Mouse (Mus musculus): ENCODE data around the gene Zfp661. TPM values are rescaled to one million over a fixed set of nuclear protein-coding genes. Genes with fewer than 3 reads are reported as not detected.

The Zfp661 gene
- polyA plus RNA-seq, 1 experiment from 2014 or later: 3.8 TPM

- TF ChIP-seq CTCF (IDR thresholded peaks at IDR 0.05): no peak
- POLR2A ChIA-PET: no interaction called here
- CTCF ChIA-PET: interaction anchor here (0.7 kb wide), 2 partner anchors 14 to 28 kb away, joined by 3 read pairs; no protein-coding TSS in a partner anchor
- ATAC-seq (no peak), DNase-seq (ENCODE audit: low read depth, low spot score) (no peak)
- H3K27me3 ChIP-seq: peaks cover 9% of the 10 kb centered on the region
- in situ Hi-C loops (cut with MboI; ENCODE audit: low pct_unique_long_range_greater_than_20kb): no loop called here
These were observed 54.5 kb downstream of the Zfp661 start for GRCm38 (mm10) chr2:127532379-127532778.

DNA sequence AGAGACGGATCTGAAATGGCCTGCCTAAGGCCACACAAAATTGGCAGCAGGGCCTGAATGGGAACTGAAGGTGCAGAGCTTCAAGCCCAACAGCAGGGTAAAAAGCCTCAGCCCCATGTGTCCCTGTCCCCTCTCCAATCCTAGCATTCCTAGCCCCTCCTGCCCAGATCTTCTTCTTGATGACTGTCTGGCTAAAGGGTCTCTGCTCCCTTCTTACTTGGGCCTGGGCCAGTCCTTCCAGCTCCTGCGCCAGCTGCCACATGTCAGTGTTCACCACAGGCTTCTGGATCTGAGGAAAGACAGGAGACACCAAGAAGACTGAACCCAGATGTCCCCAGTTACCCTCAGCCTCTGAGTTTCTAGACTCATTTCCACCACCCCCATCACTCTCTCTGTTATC lies 55.3 kb downstream of the Zfp661 start:
- DNase-seq (ENCODE audit: low read depth, low spot score) (no peak), ATAC-seq (no peak)
- ChIA-PET CTCF (interaction anchor here (0.7 kb wide), 1 partner anchor 28 kb away, joined by 3 read pairs; no protein-coding TSS in a partner anchor), POLR2A (no interaction called here)
- in situ Hi-C loops (cut with MboI; ENCODE audit: low pct_unique_long_range_greater_than_20kb): no loop called here
- peaks cover 6% of the 10 kb centered on the region for H3K27me3 ChIP-seq
- TF ChIP-seq CTCF (IDR thresholded peaks at IDR 0.05): no peak

DNA sequence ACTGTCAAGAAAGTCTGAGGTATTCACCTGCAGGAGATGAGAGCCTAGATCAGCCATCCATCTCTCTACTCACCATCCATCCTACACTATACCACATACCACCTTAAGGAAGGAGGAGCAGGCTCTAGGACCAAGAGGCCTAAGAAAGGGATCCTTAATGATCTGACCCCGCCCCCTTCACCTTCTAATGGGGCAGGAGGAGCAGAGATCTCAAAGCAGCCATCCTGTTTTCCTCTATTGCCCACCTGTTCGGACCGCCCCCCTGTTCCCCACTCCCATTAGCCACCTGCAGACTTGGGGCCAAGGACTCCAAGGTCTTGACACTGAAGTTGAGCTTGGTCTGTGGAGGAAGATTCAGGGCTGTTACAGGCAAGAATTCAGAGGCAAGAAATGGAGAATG lies 56.5 kb downstream of the Zfp661 start:
- ChIA-PET POLR2A (no interaction called here), CTCF (no interaction called here)
- H3K27me3 ChIP-seq: peaks cover 6% of the 10 kb centered on the region
- in situ Hi-C loops (cut with MboI; ENCODE audit: low pct_unique_long_range_greater_than_20kb): no loop called here
- DNase-seq (ENCODE audit: low read depth, low spot score) (no peak), ATAC-seq (no peak)
- no peak for TF ChIP-seq CTCF (IDR thresholded peaks at IDR 0.05)

- ChIA-PET CTCF (interaction anchor here (1.2 kb wide), 1 partner anchor 18 kb away, joined by 3 read pairs; no protein-coding TSS in a partner anchor), POLR2A (no interaction called here)
- no peak for TF ChIP-seq CTCF (IDR thresholded peaks at IDR 0.05)
- DNase-seq (ENCODE audit: low read depth, low spot score) (no peak), ATAC-seq (no peak)
- in situ Hi-C loops (cut with MboI; ENCODE audit: low pct_unique_long_range_greater_than_20kb): no loop called here
- peaks cover 23% of the 10 kb centered on the region for H3K27me3 ChIP-seq
These were observed 61.7 kb downstream of the Zfp661 start for GRCm38 (mm10) chr2:127525004-127525775.

Other genes with a start within 250 kb of the Zfp661 start
- not detected for gene Astl, start 248.5 kb downstream of the Zfp661 start, polyA plus RNA-seq (2021)
- gene Adra2b, start 223.9 kb downstream of the Zfp661 start, polyA plus RNA-seq (2021): not detected
- gene Gpat2, start 161.9 kb downstream of the Zfp661 start, polyA plus RNA-seq (2021): 0.05 TPM
- 40.3 TPM for gene Fahd2a, start 142.5 kb downstream of the Zfp661 start, polyA plus RNA-seq (2021)
- 4.3 TPM for gene Kcnip3, start 65.0 kb downstream of the Zfp661 start, polyA plus RNA-seq (2021)
- not detected for gene Prom2, start 45.6 kb downstream of the Zfp661 start, polyA plus RNA-seq (2021)
- 87.4 TPM for gene Mrps5, start 128 bp upstream of the Zfp661 start, polyA plus RNA-seq (2021)
- gene Mal, start 69.6 kb upstream of the Zfp661 start, polyA plus RNA-seq (2021): 1.1 TPM
- gene Mall, start 142.8 kb upstream of the Zfp661 start, polyA plus RNA-seq (2021): 0.05 TPM
- 58.5 TPM for gene Nphp1, start 201.8 kb upstream of the Zfp661 start, polyA plus RNA-seq (2021)
- 34.9 TPM for gene Mtln, start 205.4 kb upstream of the Zfp661 start, polyA plus RNA-seq (2021)
- gene Bub1, start 244.8 kb upstream of the Zfp661 start, polyA plus RNA-seq (2021): 23.7 TPM

Measured in Patski (cell line).